Mouse (Mus musculus) megakaryocyte, embryonic 14.5 days (primary cell): Measurements from ENCODE around the gene Zdhhc22.

Experiments used
- FLI1 ChIP-seq: IDR thresholded peaks from 2 replicates; pipeline ENCODE4 v1.6.1; 2012; ENCODE audit warnings: low read length, inconsistent platforms, mixed read lengths
- GATA1 ChIP-seq: IDR thresholded peaks from 3 replicates; pipeline ENCODE4 v1.6.1; 2012; ENCODE audit warnings: mixed read lengths, low read length, inconsistent platforms, borderline replicate concordance

DNA sequence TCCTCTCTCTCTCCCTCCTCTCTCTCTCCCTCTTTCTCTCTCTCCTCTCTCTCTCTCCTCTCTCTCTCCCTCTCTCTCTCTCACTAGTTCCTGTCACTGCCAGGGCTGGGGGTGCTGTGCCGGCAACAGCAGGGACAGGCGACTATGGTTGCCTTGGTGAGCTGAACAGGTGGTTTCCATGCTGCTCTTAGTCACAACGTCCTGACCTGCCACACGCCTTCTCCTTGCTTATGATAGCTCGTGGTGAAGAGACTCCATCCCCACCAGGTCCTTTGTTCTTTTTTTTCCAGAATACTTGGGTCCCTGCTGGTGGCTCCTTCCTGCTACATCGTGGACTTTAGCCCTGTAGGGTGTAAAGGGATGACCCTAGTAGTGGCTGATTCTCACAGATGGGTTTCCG is 12.0 kb upstream of the Zdhhc22 start:
- TF ChIP-seq GATA1 (no peak), FLI1 (no peak)
